Mouse (Mus musculus) lung, postnatal 0 days (tissue): Measurements from ENCODE around the gene Tenm3.

ENCODE experiments used
- CTCF ChIP-seq: IDR thresholded peaks from 2 replicates; pipeline ENCODE4 v1.5.1; 2016; ENCODE audit warnings: antibody characterized with exemption, mild to moderate bottlenecking
- EP300 ChIP-seq: IDR thresholded peaks from 2 replicates; pipeline ENCODE4 v1.6.1; 2016; ENCODE audit warnings: antibody characterized with exemption, mild to moderate bottlenecking, control low read depth

- TF ChIP-seq CTCF = no peak
- no peak for TF ChIP-seq EP300
Observed at GRCm38 (mm10) chr8:48450397-48451246, 393.1 kb downstream of the Tenm3 start.
